Mouse (Mus musculus): ENCODE data around the gene Clec18a. TPM values are rescaled to one million over a fixed set of nuclear protein-coding genes. Genes with fewer than 3 reads are reported as not detected.

Gene Clec18a
- not detected in 4 replicates for total RNA-seq (2023)

GRCm38 (mm10) chr8:111092326-111092725 lies at the start of gene Clec18a:
Gene Clec18a, minus strand, starts transcription at chr8:111092426.

GRCm38 (mm10) chr8:111093865-111094718 lies 1.9 kb upstream of the Clec18a start, which contains the start of gene Pdpr:
Gene Pdpr, plus strand, starts transcription at chr8:111094630.

GRCm38 (mm10) chr8:111056158-111056663 lies 36.0 kb downstream of the Clec18a start, which contains the start of gene Exosc6:
Gene Exosc6, plus strand, starts transcription at chr8:111056339.

GRCm38 (mm10) chr8:111032916-111033315 lies 59.3 kb downstream of the Clec18a start, which contains the start of gene Aars:
Gene Aars, plus strand, starts transcription at chr8:111033144.

GRCm38 (mm10) chr8:111031572-111031971 lies 60.7 kb downstream of the Clec18a start, which contains the start of gene Ddx19b:
Gene Ddx19b, minus strand, starts transcription at chr8:111031751.

Other genes with a start within 250 kb of the Clec18a start
- gene Cog4, start 245.8 kb downstream of the Clec18a start, total RNA-seq (2023) = 62.3 to 72.4 TPM (median 68.4 TPM) in 4 replicates
- 181 to 187 TPM (median 184 TPM) in 4 replicates for gene Sf3b3, start 245.6 kb downstream of the Clec18a start, total RNA-seq (2023)
- gene Fuk, start 189.9 kb downstream of the Clec18a start, total RNA-seq (2023) = 14.0 to 17.4 TPM (median 16.4 TPM) in 4 replicates
- gene St3gal2, start 172.5 kb downstream of the Clec18a start, total RNA-seq (2023) = 23.6 to 29.5 TPM (median 27.0 TPM) in 4 replicates
- gene Ddx19a, start 94.6 kb downstream of the Clec18a start, total RNA-seq (2023) = 72.2 to 82.0 TPM (median 80.5 TPM) in 4 replicates
- 17.9 to 19.5 TPM (median 19.2 TPM) in 4 replicates for gene Ddx19b, start 60.7 kb downstream of the Clec18a start, total RNA-seq (2023)
- 41.5 to 51.6 TPM (median 44.6 TPM) in 4 replicates for gene Aars, start 59.3 kb downstream of the Clec18a start, total RNA-seq (2023)
- 8.2 to 10.0 TPM (median 8.9 TPM) in 4 replicates for gene Exosc6, start 36.1 kb downstream of the Clec18a start, total RNA-seq (2023)
- 21.2 to 25.3 TPM (median 22.4 TPM) in 4 replicates for gene Pdpr, start 2.2 kb upstream of the Clec18a start, total RNA-seq (2023)
- 66.1 to 73.5 TPM (median 71.3 TPM) in 4 replicates for gene Glg1, start 166.8 kb upstream of the Clec18a start, total RNA-seq (2023)
- 30.3 to 31.2 TPM (median 31.1 TPM) in 4 replicates for gene Rfwd3, start 207.8 kb upstream of the Clec18a start, total RNA-seq (2023)
- 0.49 to 1.1 TPM (median 0.69 TPM) in 3 of 4 replicates, not detected in the other for gene Mlkl, start 245.8 kb upstream of the Clec18a start, total RNA-seq (2023)